Comparison of ENCODE assay signal across 8 mouse cellular contexts in genomic region chr8:85379142-85379781, GRCm38 (mm10). TPM values are rescaled to one million over a fixed set of nuclear protein-coding genes. Genes with fewer than 3 reads are reported as not detected.
DNase-seq lines count a peak whose midpoint lies in the region; ATAC-seq and TF ChIP-seq lines count a peak whose summit lies in the region.

No protein-coding gene starts in this region.

- H3K27me3 ChIP-seq in intestine, postnatal 0 days (replicated peaks; ENCODE audit: control insufficient read depth, insufficient read depth, low read length): no peaks in the 10 kb centered on the region
- no peaks in the 10 kb centered on the region for H3K27me3 ChIP-seq in hindbrain, embryonic 13.5 days
- no peaks in the 10 kb centered on the region for H3K27me3 ChIP-seq in neural tube, embryonic 15.5 days (replicated peaks)

- ATAC-seq in erythroblast, adult 5-6 weeks (replicated peaks; ENCODE audit: low FRiP score, poor library complexity, severe bottlenecking): peak; percentile 84
- ATAC-seq in intestine, postnatal 0 days: peak; percentile 90
- ATAC-seq in hindbrain, embryonic 13.5 days (ENCODE audit: low FRiP score): no peak
- no peak for ATAC-seq in neural tube, embryonic 15.5 days (ENCODE audit: low FRiP score)

- H3K4me2 ChIP-seq in intestine, postnatal 0 days (replicated peaks; ENCODE audit: low read depth): peak overlapping the region; percentile 13; the same call in 1 of the 2 replicates
- no peak overlapping the region for H3K4me2 ChIP-seq in hindbrain, embryonic 13.5 days
- no peak overlapping the region for H3K4me2 ChIP-seq in neural tube, embryonic 15.5 days

- WGBS in intestine, postnatal 0 days: 19% methylated on average over 2 of the region's 2 CpGs
- WGBS in hindbrain, embryonic 13.5 days: 53% methylated on average over 2 of the region's 2 CpGs
- 48% methylated on average over 2 of the region's 2 CpGs for WGBS in neural tube, embryonic 15.5 days

- 0 out of 2 replicates have a peak, but pooled peaks cover 4% of the 10 kb centered on the region for H3K4me1 ChIP-seq in intestine, postnatal 0 days (replicated peaks; ENCODE audit: control insufficient read depth, insufficient read depth, low read length)
- H3K4me1 ChIP-seq in hindbrain, embryonic 13.5 days (replicated peaks): no peaks in the 10 kb centered on the region
- no peaks in the 10 kb centered on the region for H3K4me1 ChIP-seq in neural tube, embryonic 15.5 days

- no peak overlapping the region for H3K4me3 ChIP-seq in intestine, postnatal 0 days (ENCODE audit: low read depth, low read length)
- H3K4me3 ChIP-seq in hindbrain, embryonic 13.5 days: no peak overlapping the region
- H3K4me3 ChIP-seq in neural tube, embryonic 15.5 days (replicated peaks): no peak overlapping the region

- DNase-seq in kidney, adult 11 months: peak; percentile 44
- no peak for DNase-seq in kidney, adult 18-20 months
- peak; percentile 76 to 90 for DNase-seq in lung, adult 18-20 months
- DNase-seq in testis, postnatal 10 days (ENCODE audit: low spot score): peak; percentile 62

- no peaks in the 10 kb centered on the region for H3K36me3 ChIP-seq in intestine, postnatal 0 days (ENCODE audit: control insufficient read depth, insufficient read depth)
- no peaks in the 10 kb centered on the region for H3K36me3 ChIP-seq in hindbrain, embryonic 13.5 days
- H3K36me3 ChIP-seq in neural tube, embryonic 15.5 days: no peaks in the 10 kb centered on the region

- H3K9me3 ChIP-seq in intestine, postnatal 0 days (ENCODE audit: control insufficient read depth): no peaks in the 10 kb centered on the region
- H3K9me3 ChIP-seq in hindbrain, embryonic 13.5 days: no peaks in the 10 kb centered on the region
- H3K9me3 ChIP-seq in neural tube, embryonic 15.5 days (replicated peaks): no peaks in the 10 kb centered on the region

- H3K9ac ChIP-seq in intestine, postnatal 0 days (ENCODE audit: low read depth, low read length): no peak overlapping the region
- H3K9ac ChIP-seq in hindbrain, embryonic 13.5 days: no peak overlapping the region
- H3K9ac ChIP-seq in neural tube, embryonic 15.5 days (replicated peaks): no peak overlapping the region

- TF ChIP-seq CTCF in intestine, postnatal 0 days (IDR thresholded peaks at IDR 0.05; ENCODE audit: low read depth): peak; percentile 41

- H3K27ac ChIP-seq in intestine, postnatal 0 days (ENCODE audit: low read depth, low read length): peak overlapping the region; percentile 62; the same call in 1 of the 2 replicates
- H3K27ac ChIP-seq in hindbrain, embryonic 13.5 days: no peak overlapping the region
- no peak overlapping the region for H3K27ac ChIP-seq in neural tube, embryonic 15.5 days (replicated peaks)

RNA-seq across cellular contexts. Expression of gene Mylk3, which starts 6.9 kb away (rescaled TPM):
- 48.0 and 94.9 TPM in 2 replicates for total RNA-seq in erythroblast, adult 5-6 weeks (2015; ENCODE audit: low replicate concordance)
- total RNA-seq in erythroblast, adult 5-6 weeks (2017; ENCODE audit: low replicate concordance): 229 and 257 TPM in 2 replicates
- polyA plus RNA-seq in intestine, postnatal 0 days (2015; fragmentation: Nextera tagmentation; extraction: Ambion mirVana): 15.6 and 17.5 TPM in 2 replicates
- 0.38 and 0.39 TPM in 2 replicates for polyA plus RNA-seq in hindbrain, embryonic 13.5 days (2015; fragmentation: Nextera tagmentation; extraction: Ambion mirVana)
- 0.56 and 0.90 TPM in 2 replicates for polyA plus RNA-seq in neural tube, embryonic 15.5 days (2015; fragmentation: Nextera tagmentation; extraction: Ambion mirVana)

RNA-seq across cellular contexts. Expression of gene 4921524J17Rik, which starts 53.4 kb away (rescaled TPM):
- total RNA-seq in erythroblast, adult 5-6 weeks (2015; ENCODE audit: low replicate concordance): 9.4 and 22.5 TPM in 2 replicates
- total RNA-seq in erythroblast, adult 5-6 weeks (2017; ENCODE audit: low replicate concordance): 8.3 and 15.9 TPM in 2 replicates
- polyA plus RNA-seq in intestine, postnatal 0 days (2015; fragmentation: Nextera tagmentation; extraction: Ambion mirVana): 24.3 and 26.1 TPM in 2 replicates
- polyA plus RNA-seq in hindbrain, embryonic 13.5 days (2015; fragmentation: Nextera tagmentation; extraction: Ambion mirVana): 42.5 and 46.7 TPM in 2 replicates
- polyA plus RNA-seq in neural tube, embryonic 15.5 days (2015; fragmentation: Nextera tagmentation; extraction: Ambion mirVana): 37.4 and 37.6 TPM in 2 replicates

Comparison
In these comparisons a context has a peak if more than half of its experiments do, and no peak if none do; other contexts are left out.
1. ATAC-seq: peak in erythroblast, adult 5-6 weeks (single experiment) and intestine, postnatal 0 days (single experiment); none in hindbrain, embryonic 13.5 days (single experiment) and neural tube, embryonic 15.5 days (single experiment).